Mouse (Mus musculus): ENCODE results near the gene Mier3. TPM values are rescaled to one million over a fixed set of nuclear protein-coding genes. Genes with fewer than 3 reads are reported as not detected.
"Not testable (repeated sequence)": the region's sequence is repeated elsewhere in the genome, so short reads cannot be mapped to it uniquely, and the experiment has no call there.

Mier3 gene
- total RNA-seq, 1 experiment from 2014 or later = 39.8 TPM

GRCm38 (mm10) chr13:111703396-111703795 lies 22.6 kb downstream of the Mier3 start:
- DNase-seq = no peak

- not testable (repeated sequence) for DNase-seq
Measured at GRCm38 (mm10) chr13:111703952-111704351, 23.2 kb downstream of the Mier3 start.

GRCm38 (mm10) chr13:111710531-111710930 lies 29.8 kb downstream of the Mier3 start:
- DNase-seq = peak; percentile 31

GRCm38 (mm10) chr13:111719726-111720125 lies 38.9 kb downstream of the Mier3 start:
- DNase-seq = no peak

- no peak for DNase-seq
Measured at GRCm38 (mm10) chr13:111724811-111725164, 44.0 kb downstream of the Mier3 start.

- peak; percentile 99 for DNase-seq
Measured at GRCm38 (mm10) chr13:111725165-111726077, 44.6 kb downstream of the Mier3 start.

GRCm38 (mm10) chr13:111726898-111727297 lies 46.1 kb downstream of the Mier3 start:
- DNase-seq = no peak

- no peak for DNase-seq
Measured at GRCm38 (mm10) chr13:111741204-111741990, 60.6 kb downstream of the Mier3 start.

- DNase-seq = peak; percentile 73
Measured at GRCm38 (mm10) chr13:111741991-111742615, 61.3 kb downstream of the Mier3 start.

GRCm38 (mm10) chr13:111744233-111745000 lies 63.6 kb downstream of the Mier3 start:
- peak; percentile 17 for DNase-seq

GRCm38 (mm10) chr13:111745216-111745615 lies 64.4 kb downstream of the Mier3 start:
- peak; percentile 10 for DNase-seq

GRCm38 (mm10) chr13:111746831-111747230 lies 66.1 kb downstream of the Mier3 start:
- no peak for DNase-seq

- DNase-seq = no peak
Measured at GRCm38 (mm10) chr13:111748301-111749062, 67.7 kb downstream of the Mier3 start.

GRCm38 (mm10) chr13:111753321-111753720 lies 72.5 kb downstream of the Mier3 start:
- DNase-seq = no peak

GRCm38 (mm10) chr13:111755377-111755776 lies 74.6 kb downstream of the Mier3 start:
- DNase-seq = no peak

GRCm38 (mm10) chr13:111755937-111756336 lies 75.2 kb downstream of the Mier3 start:
- DNase-seq = no peak

- DNase-seq = no peak
Measured at GRCm38 (mm10) chr13:111756986-111757385, 76.2 kb downstream of the Mier3 start.

GRCm38 (mm10) chr13:111762526-111762925 lies 81.7 kb downstream of the Mier3 start:
- DNase-seq = no peak

Data from adrenal gland, postnatal 14 days (tissue).